Mouse (Mus musculus) retina, postnatal 7 days (tissue): ENCODE measurements around the gene Bpifa5.

Experiments used
- DNase-seq: peaks from one replicate; pipeline ENCODE4 v3.0.0-alpha.2; 2012; ENCODE audit warnings: low read depth, low spot score

Gene Bpifa5

GRCm38 (mm10) chr2:154206908-154207307 is 44.5 kb downstream of the Bpifa5 start:
- no peak for DNase-seq

DNA sequence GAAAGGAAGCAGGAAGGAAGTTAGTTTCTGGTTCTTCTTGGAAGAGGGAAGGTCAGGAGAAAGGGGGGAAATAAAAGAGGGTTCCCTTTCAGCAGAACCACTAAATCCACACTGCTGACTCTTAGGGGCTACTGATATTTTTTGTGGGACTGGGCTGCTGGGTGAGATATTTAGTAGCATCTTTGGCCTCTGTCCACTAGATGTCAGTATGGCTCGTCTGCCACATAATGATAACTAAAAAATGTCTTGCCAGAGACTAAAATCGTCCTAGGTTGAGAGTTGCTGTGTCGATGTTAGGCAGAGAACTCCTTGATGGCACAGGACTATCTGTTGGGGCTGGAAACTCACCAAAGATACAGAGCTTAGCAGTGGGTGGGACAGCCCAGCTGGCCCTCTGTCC is 46.7 kb downstream of the Bpifa5 start:
- peak; percentile 17 for DNase-seq

- DNase-seq = no peak
These were observed 48.7 kb downstream of the Bpifa5 start for GRCm38 (mm10) chr2:154211121-154211520.

DNA sequence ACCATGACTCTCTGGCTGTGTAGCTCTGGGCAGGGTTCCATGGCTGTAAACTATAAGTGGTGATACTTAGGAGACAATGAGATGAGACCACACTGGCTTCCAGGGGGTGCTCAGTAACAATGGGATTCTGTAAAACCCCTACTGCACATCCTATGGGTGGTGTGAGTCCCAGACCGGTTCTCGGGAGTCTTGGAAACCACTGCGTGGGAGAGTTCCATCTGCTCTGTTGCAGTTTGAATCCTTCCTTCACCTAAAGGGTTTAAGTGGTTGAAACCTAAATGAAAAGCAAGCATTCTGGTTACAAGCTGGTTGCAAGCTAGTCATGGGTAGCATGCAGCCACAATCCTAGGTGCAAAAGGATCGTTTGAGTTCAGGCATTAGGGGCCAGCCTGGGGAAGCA is 49.5 kb downstream of the Bpifa5 start:
- no peak for DNase-seq

- peak; percentile 70 for DNase-seq
These were observed 52.8 kb downstream of the Bpifa5 start for GRCm38 (mm10) chr2:154215191-154215590.
